Mouse (Mus musculus): Measurements from ENCODE around the gene Snap25. TPM values are rescaled to one million over a fixed set of nuclear protein-coding genes. Genes with fewer than 3 reads are reported as not detected.

Snap25 gene
- 1,000 to 10,000 TPM; 2,247 to 2,276 TPM for total RNA-seq (2021)
- long read RNA-seq, transcript Snap25-201 (8 exons, 2,116 nt): major isoform, 1,666 of 1,945 reads
- long read RNA-seq, transcript Snap25-202 (8 exons, 1,014 nt): minor isoform, 136 of 1,945 reads
- long read RNA-seq, partial matches to known transcripts: 85 of 1,945 reads
- long read RNA-seq, other reads (novel, unspliced or antisense): 58 of 1,945 reads

GRCm38 (mm10) chr2:136713299-136713758 is at the start of gene Snap25:
Gene Snap25 (plus strand): TSS chr2:136713453.
- peak; percentile 80 to 92 for DNase-seq (ENCODE audit: low spot score in 2 of 2)

DNA sequence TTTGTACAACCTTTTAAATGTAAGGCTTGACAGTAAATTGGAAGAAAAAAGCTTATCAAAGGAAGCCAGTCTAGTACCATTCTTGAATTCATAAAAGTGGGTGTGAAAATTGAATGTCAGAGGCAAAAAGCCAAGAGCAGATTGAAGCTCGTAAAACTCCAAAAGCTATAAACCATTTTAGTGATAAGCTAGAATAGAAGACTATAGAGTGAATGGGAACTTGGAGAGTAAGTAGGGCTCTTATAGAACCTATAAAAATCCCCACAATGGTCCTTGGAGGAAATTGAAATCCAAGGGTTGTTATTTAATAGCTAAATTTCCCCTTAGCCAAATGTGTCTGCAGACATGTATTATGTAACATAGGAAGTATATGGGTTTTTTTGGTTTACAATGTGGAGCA is 46.3 kb upstream of the Snap25 start:
- peak in 1 of 2 experiments; percentile 50 for DNase-seq (ENCODE audit: low spot score in 2 of 2)

DNA sequence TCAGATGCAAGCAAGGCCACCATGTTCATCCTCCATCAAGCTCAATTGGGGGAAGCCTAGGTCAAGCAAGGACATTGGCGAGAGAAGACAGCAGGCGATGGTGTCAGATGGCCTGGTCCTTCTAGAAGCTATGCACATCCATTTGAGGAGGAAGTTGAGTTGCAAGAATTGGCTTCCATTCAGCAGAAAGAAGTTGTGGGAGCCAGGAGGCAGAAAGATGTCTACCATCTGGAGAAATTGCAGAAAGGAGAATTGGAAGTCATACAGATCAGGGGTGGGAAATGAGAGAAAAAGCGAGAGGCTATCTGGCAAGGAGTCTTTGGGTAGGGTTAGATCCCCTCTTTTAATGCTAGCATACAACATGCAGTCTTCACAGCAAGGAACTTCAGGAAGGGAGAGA is 44.1 kb upstream of the Snap25 start:
- no peak for DNase-seq (ENCODE audit: low spot score in 2 of 2)

- no peak for DNase-seq (ENCODE audit: low spot score in 2 of 2)
Observed at GRCm38 (mm10) chr2:136669665-136670064, 43.6 kb upstream of the Snap25 start.

DNA sequence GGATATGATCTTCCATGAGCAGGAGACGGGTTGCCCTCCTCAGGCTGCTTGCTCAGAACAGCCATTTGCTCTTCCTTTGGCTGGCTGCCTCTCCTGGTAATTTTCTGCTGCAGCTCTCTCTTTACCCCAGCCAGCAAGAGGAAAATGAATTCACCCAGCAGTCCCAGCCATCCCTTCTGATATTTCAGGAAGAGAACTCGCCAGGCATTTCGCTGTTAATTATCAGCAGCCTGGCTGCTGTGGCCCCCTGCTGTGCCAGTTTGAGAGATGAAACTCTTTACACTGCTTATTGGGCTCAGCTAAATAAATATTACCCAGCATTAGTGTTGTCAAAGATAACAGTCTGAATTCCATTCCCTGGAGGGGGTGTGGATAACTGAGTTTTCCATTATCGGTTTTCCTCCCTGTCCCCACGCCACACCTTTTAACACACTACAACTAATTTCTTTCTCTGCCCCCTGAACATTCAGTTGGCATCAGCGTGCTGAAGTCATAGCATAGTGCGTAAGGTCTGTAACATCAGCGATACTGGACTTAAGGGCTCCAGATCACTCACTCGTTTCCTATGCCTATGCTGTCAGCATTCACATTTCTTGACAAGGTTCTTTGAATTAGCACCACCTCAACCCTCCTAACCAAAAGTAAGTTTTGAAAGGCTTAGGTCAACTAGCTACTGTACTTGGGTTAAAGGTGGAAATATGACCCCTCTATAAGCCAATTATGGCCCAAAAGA is 42.5 kb upstream of the Snap25 start:
- DNase-seq (ENCODE audit: low spot score in 2 of 2): peak; percentile 65 to 74

- DNase-seq (ENCODE audit: low spot score in 2 of 2): no peak
Observed at GRCm38 (mm10) chr2:136674077-136674757, 39.0 kb upstream of the Snap25 start.

- no peak for DNase-seq (ENCODE audit: low spot score in 2 of 2)
Observed at GRCm38 (mm10) chr2:136676196-136676595, 37.1 kb upstream of the Snap25 start.

DNA sequence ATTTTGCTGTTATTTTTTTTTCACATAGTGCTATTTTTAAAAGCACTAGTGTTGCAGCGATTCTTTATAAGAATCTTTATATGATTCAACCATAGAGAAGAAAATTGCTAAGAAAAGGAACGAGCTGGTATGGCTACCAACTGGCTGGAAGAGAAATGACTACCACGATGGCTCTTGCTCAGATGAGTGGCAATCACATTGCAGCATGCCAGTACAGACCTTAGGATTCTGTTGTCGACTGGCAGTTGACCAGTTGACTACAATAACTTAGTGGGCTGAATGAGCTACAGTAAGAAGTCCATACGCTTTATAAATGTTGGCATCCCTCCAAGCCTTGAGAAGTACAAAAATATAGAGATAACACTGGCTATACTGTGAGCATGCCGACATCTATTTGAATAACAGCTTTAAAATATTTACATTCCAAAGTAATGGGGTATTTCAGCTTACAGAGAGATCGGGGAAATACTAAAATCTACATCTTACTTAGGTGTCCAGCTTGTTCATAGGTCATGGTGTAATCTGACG is 36.3 kb upstream of the Snap25 start:
- DNase-seq (ENCODE audit: low spot score in 2 of 2): no peak

DNA sequence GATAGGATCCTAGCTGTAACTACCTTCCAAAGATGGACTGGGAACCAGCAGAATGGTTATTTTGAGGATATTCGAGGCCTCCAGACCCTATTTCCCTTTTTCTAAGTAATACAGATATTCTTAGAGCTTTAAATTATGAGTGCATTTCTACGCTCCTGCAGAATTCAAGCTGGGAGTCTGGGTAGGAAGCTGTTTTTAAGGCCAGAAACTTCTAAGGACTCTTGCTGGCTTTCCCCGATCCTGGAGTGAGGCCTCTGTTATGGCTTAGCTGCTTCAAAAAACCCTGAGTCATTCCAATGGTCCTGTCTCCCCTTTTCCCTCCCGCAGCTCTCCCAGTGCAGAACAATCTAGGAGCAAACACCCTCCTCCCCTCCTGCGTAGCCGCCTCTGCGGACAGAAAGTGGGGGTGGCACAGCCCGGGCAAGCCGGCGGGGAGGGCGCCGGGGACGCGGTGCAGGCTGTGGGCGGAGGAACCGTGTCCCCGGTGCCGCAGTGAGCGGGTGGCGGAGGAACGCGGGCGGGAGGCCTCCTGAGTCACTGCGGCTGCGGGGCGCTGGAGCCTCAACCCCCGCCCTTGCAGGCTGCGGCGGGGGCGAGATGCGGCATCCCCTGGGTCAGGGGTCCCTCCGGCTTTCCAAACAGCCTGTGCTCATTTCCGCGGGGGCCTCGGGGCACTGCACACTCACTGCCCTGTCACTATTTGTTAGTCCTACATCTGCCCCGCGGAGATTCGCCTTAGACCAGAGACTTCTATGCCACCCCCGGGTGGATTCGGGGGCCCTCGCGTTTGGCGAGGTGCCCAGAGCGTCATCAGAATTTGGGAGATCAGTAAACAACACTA is 34.7 kb upstream of the Snap25 start:
- peak; percentile 80 to 89 for DNase-seq (ENCODE audit: low spot score in 2 of 2)

DNA sequence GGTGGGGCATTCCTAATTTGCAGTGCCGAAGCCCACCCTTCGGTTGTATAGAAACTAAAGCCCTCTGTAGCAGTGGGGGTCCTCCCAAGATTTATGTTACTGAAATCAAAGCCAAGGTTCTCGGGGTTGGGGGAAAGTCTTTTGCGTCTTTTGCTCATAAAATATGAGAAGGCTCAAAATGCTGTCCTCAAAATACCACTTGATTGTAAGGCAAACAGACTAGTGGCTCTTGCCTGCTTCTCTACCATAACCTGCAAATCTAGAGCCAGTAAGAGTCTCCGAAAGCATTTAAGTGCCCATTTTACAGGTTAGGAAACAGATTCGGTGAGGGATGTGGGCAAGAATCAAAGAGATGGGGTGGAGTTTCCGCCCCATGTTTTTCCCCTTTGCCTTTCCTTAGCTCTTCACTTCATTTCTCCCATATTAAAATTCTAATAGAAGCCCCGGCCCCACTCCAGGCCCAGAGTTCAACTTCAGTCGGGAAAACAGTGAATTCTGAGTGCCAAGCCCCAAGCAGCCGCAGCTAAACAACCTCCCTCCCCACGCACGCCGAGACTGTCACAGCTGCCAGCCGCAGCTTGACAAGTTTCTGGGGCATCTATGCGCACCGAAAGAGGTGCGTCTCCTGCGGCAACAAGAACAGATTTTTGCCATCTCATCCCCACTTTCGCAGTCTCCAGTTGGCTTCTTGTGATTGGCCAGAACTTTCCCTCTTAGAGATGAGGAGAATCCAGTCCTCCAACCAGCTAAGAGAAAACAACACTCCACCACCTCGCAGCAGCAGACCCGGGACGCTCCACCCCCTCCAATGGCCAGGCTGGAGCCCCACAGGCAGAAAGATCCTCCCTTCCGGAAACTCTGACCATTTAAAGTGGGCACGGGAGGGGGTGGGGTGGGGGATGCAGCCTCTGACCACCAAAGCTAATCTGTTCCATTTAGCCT is 33.7 kb upstream of the Snap25 start:
- peak; percentile 79 to 87 for DNase-seq (ENCODE audit: low spot score in 2 of 2)

DNA sequence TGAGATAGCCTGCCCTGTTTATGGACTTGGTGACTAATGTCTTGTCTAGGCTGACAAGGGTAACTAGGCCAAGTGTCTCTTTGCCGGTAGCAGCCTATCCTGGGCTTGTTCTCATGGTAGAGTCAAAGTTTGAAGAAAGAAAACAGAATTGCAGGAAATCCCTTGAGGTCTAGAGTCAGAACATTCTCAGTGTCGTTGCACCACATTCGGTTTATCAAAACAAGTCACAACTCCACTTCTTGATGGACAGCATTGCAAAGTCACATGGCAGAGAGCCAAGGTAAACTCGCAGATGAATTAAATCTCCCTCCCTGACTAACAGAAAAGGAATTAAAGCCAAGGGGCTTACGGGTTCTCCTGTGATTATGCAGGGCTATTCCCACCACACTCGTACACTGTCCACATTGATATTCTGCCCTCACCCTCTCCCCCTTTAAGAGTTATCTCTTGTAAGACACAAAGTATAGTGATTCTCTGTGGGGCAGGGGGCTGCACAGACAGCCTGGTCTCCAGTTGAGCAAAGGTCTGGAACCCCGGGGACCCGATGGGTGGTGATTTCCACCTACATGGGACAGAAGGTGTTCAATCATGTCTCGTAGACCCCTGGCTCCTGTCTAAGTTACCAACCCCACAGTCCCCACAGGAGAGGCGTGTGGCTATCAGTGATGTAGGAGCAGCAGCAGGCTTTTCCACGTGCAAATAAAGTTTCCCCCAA is 30.9 kb upstream of the Snap25 start:
- no peak for DNase-seq (ENCODE audit: low spot score in 2 of 2)

DNA sequence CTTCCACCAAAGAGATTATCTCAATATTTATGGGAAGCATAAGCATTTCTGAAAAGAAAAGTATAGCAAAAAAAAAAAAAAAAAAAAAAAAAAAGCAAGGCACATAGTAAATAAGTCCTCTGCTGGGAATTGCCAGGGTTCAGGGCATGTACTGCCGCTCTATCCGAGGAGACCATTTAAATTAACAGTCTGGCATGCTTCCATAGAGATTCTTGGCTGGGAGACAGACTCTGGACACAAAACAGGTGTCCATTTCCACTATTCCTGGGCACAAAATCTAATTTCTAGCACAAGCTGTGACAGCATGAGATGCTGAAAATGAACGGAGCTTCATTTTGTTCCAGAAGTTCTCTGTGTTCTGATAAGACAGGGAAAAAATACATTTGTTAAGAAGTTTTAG is 27.1 kb upstream of the Snap25 start:
- DNase-seq (ENCODE audit: low spot score in 2 of 2): no peak

DNA sequence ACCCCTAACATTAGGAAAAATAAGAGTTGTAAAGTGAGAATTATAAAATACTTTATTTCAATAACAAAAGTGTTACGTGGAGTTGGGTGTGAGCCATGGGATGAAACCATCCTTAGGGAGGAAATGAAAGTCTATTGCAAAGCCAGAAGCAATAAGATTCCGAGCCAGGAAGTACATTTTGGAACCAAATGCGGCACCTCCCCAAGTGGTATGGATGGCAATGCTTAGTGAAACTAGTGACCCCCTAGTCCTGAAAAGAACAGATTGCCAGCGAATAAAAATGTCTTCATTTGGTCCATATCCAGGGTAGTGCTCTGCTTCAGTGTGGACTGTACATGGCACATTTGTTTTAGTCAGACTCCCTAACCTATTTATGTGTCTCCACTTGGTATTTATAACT is 25.9 kb upstream of the Snap25 start:
- no peak for DNase-seq (ENCODE audit: low spot score in 2 of 2)

- no peak for DNase-seq (ENCODE audit: low spot score in 2 of 2)
Observed at GRCm38 (mm10) chr2:136689476-136689875, 23.8 kb upstream of the Snap25 start.

GRCm38 (mm10) chr2:136691681-136692080 is 21.6 kb upstream of the Snap25 start:
- DNase-seq (ENCODE audit: low spot score in 2 of 2): no peak

DNA sequence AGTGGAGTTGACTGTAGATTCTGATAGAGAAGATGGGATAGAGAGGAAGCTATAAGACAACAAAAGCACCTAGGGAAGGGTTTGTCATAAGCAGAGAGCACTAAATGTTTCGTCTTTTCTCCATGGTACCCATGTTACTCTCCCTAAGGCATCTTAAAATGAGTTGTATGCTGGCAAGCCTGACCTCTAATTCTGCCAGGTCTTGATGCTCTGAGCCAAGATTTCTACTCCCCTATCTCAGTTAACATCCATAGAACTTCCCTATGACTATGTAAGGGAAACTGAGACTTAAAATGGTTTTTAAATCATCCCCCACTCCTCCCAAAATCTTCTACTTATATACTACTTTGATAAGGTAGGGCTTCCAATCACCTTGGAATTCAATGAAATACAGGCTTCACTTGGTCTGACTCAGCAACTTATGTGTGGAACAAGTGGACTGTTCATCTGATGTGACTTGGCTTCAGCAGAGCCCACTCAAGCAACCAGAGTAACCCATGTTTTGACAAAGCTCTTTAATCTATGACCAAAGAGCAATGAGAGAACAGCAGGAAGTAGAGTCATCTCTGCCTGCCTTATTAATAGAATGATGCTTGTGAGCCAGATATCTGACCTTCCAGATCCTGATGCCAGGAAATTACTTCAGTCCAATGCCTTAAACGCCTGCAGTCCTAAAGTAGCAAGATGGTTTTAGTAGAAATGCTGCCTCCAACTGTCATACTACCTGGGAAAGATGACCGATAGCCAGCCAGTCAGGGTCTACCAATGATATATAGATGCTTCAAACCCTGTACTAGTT is 13.6 kb upstream of the Snap25 start:
- DNase-seq (ENCODE audit: low spot score in 2 of 2): no peak

- DNase-seq (ENCODE audit: low spot score in 2 of 2): no peak
Observed at GRCm38 (mm10) chr2:136703376-136703775, 9.9 kb upstream of the Snap25 start.

DNA sequence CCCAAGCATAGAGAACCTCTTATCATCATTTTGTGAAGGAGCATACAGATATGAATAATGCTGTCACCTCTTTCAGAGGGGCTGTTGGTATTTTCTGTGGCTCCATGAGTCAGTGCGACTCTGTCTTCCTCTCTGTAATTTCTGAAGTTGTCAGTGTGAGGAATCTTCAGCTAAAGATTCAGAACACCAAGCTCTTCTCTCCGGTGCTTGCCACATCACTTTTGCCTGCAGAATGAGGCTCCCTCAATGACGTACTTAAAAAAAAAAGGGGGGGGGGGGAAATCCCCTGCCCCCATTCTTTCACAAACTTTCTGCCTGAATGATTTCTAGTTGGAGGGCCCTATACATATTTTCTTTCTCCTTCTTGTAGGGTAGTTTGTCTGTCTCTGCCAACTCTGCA is 2.1 kb upstream of the Snap25 start:
- no peak for DNase-seq (ENCODE audit: low spot score in 2 of 2)
